8 mouse cellular contexts compared by ENCODE assay signal in the genomic region with DNA sequence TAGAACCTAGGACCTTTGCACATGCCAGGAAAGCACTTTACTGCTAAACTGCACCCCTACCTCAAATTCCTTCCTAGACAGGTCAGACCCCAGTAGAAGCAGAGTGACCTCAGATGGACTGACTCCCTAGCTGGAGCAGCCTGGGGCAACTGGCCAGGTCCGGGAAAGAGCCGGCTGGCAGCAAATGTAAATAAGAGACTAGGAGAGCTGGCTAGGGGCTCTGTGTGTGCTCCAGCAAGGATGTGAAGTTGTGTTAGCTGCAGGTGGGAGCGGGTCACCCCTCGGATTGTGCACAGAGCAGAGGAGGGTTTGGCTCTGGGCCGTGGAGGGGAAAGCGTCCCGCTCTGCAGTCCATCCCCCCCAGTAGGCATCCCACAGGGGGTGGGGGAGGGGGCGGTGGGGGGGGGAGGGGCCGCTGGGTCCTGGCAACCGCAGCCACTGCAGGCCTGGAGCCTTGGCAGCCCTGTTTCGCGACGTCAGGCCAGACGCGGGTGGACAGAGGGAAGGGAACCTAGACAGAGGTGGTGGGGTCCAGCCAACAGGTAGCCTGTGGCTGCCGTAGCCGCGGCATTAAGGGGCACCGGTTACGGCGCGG. TPM values are rescaled to one million over a fixed set of nuclear protein-coding genes. Genes with fewer than 3 reads are reported as not detected.
DNase-seq lines count a peak whose midpoint lies in the region; TF ChIP-seq lines count a peak whose summit lies in the region.

A gene (plus strand): TSS at position 215 of the 595 bp plus-strand sequence.

- TF ChIP-seq CTCF in lung, adult 2 months (IDR thresholded peaks at IDR 0.05; ENCODE audit: insufficient read depth, low read length): no peak

- H3K4me1 ChIP-seq in lung, adult 2 months (ENCODE audit: control insufficient read depth, insufficient read depth, low read length): peaks cover 4% of the 10 kb centered on the region

- TF ChIP-seq POLR2A in lung, adult 2 months (IDR thresholded peaks at IDR 0.05; ENCODE audit: borderline replicate concordance, extremely low read depth, low read depth, low read length): no peak

- H3K4me3 ChIP-seq in lung, adult 2 months (replicated peaks; ENCODE audit: extremely low read depth, low read depth, low read length): peak within 1 kb of the TSS; percentile 78

- DNase-seq in right cerebral cortex, adult 18-20 months: peak; percentile 25
- no peak for DNase-seq in right cerebral cortex, postnatal 25 days
- peak; percentile 63 to 73 for DNase-seq in cerebellum, postnatal 14 days
- peak; percentile 26 for DNase-seq in heart, adult 8-10 months (ENCODE audit: low spot score)
- peak; percentile 41 to 43 for DNase-seq in kidney, adult 8-10 months
- DNase-seq in lung, adult 2 months: peak; percentile 39
- peak; percentile 64 to 65 for DNase-seq in right cerebral cortex, postnatal 10 days (ENCODE audit: low spot score in 2 of 2)
- no peak for DNase-seq in spleen, adult 12 weeks (ENCODE audit: low spot score)

- WGBS in lung, adult 2 months: 7% methylated on average over 20 of the region's 22 CpGs

RNA-seq across cellular contexts. Expression of the gene that starts here (rescaled TPM):
- under 1 TPM in 2 of 4 experiments, not detected in 2; 0.23 to 0.72 TPM for total RNA-seq in heart, adult 8-10 months (2022)
- polyA plus RNA-seq in lung, adult 2 months (2012; rRNA removed): 75.5 and 89.4 TPM in 2 replicates

Comparison
In these comparisons a context has a peak if more than half of its experiments do, and no peak if none do; other contexts are left out.
1. DNase-seq: peak in right cerebral cortex, adult 18-20 months (single experiment), cerebellum, postnatal 14 days (2 of 2), kidney, adult 8-10 months (2 of 2), lung, adult 2 months (single experiment) and right cerebral cortex, postnatal 10 days (2 of 2); none in right cerebral cortex, postnatal 25 days (single experiment) and spleen, adult 12 weeks (single experiment).
2. Peak in DNase-seq in heart, adult 8-10 months; RNA of the gene not detected or under 1 TPM.